Mouse (Mus musculus): ENCODE data around the gene Srsf3.

Srsf3 gene

DNA sequence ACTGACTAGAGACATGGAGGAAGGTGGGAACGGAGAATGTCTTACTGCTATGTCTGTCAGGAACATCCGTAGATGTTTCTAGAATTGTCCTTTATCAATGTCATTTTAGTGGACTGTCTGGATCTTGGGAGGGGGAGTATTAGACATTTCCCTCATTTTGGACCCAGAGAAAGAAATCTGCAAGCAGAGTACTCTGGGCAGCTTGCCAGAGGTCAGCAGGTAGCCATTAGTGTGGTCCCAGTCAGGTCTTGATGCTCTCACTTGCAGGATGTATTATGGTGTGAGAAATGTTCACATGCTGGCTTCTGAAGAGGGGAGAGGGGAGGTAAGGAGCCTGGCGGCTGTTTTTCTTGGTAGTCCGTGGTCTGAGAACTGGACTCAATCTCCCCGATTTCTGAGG, 60.1 kb downstream of the Srsf3 start:
- no peak for DNase-seq (ENCODE audit: low read depth)
